Mouse (Mus musculus) midbrain, embryonic 14.5 days (tissue): ENCODE results near the gene Ildr2. TPM values are rescaled to one million over a fixed set of nuclear protein-coding genes. Genes with fewer than 3 reads are reported as not detected.

Experiments used
- ATAC-seq: fragments of 200-750 bp; cut with Nextera tagmentation; 2 replicates; pipeline ENCODE4 v1.8.0; 2017; ENCODE audit warnings: moderate number of reproducible peaks, moderate library complexity; ENCODE audit not compliant: low FRiP score, low TSS enrichment
- DNase-seq: peaks from one replicate; pipeline ENCODE4 v3.0.0-alpha.2; 2015
- H3K27ac ChIP-seq: fragments of 300-500 bp; sonication (generic); replicated peaks from 2 replicates; pipeline ENCODE4 v1.5.1; 2014; ENCODE audit warnings: mild to moderate bottlenecking, low read depth, low read length, moderate library complexity
- H3K27me3 ChIP-seq: fragments of 300-500 bp; sonication (generic); 2 replicates; pipeline ENCODE4 v1.6.1; 2014; ENCODE audit warnings: low read length, control low read depth, mixed read lengths; ENCODE audit not compliant: control insufficient read depth, insufficient read depth
- H3K36me3 ChIP-seq: fragments of 300-500 bp; sonication (generic); 2 replicates; pipeline ENCODE4 v1.6.1; 2014; ENCODE audit warnings: low read length, control low read depth; ENCODE audit not compliant: control insufficient read depth, insufficient read depth
- H3K4me1 ChIP-seq: fragments of 300-500 bp; sonication (generic); 2 replicates; pipeline ENCODE4 v1.6.1; 2014; ENCODE audit warnings: mild to moderate bottlenecking, antibody characterized with exemption, low read length, control low read depth; ENCODE audit not compliant: control insufficient read depth, insufficient read depth
- H3K4me2 ChIP-seq: fragments of 300-500 bp; sonication (generic); 2 replicates; pipeline ENCODE4 v1.6.1; 2014; ENCODE audit warnings: mild to moderate bottlenecking, low read length, moderate library complexity
- H3K4me3 ChIP-seq: fragments of 300-500 bp; sonication (generic); replicated peaks from 2 replicates; pipeline ENCODE4 v1.5.1; 2014; ENCODE audit warnings: low read depth, low read length
- H3K9ac ChIP-seq: fragments of 300-500 bp; sonication (generic); replicated peaks from 2 replicates; pipeline ENCODE4 v1.6.1; 2014; ENCODE audit warnings: mild to moderate bottlenecking, low read length, moderate library complexity
- H3K9me3 ChIP-seq: fragments of 300-500 bp; sonication (generic); 2 replicates; pipeline ENCODE4 v1.6.1; 2016; ENCODE audit warnings: low read length, control low read depth, mixed read lengths; ENCODE audit not compliant: control insufficient read depth
- WGBS: fragments of 180-500 bp; shearing (Covaris S2); extraction: QIAGEN DNeasy Blood & Tissue Kit; methylation state at CpG from one replicate; pipeline ENCODE4 v1.1.7; 2014; 5-methylcytosine and 5-hydroxymethylcytosine counted together
- polyA plus RNA-seq: library from polyadenylated mRNA; unstranded; fragments of >200 nt; fragmentation: Nextera tagmentation; extraction: Ambion mirVana; gene quantifications from 2 replicates; pipeline ENCODE4 v1.2.1, GENCODE M21; 2014

The Ildr2 gene
- polyA plus RNA-seq, 1 experiment from 2014 or later = 4.1 TPM

- ATAC-seq = 0 out of 2 replicates have a peak, but pooled peaks have one; percentile 15
- WGBS = 12% methylated on average over 9 of the region's 9 CpGs
- Histone ChIP-seq H3K27ac (peak overlapping the region; percentile 85), H3K4me2 (peak overlapping the region; percentile 36), H3K27me3 (no peaks in the 10 kb centered on the region), H3K4me1 (peaks cover 64% of the 10 kb centered on the region), H3K36me3 (no peaks in the 10 kb centered on the region), H3K9me3 (no peaks in the 10 kb centered on the region), H3K9ac (peak overlapping the region; percentile 27; the same call in 1 of the 2 replicates), H3K4me3 (no peak overlapping the region)
- peak; percentile 57 for DNase-seq
These were observed 25.8 kb downstream of the Ildr2 start for GRCm38 (mm10) chr1:166279580-166280206.

- peak overlapping the region; percentile 36 for H3K4me2 ChIP-seq
- 0% methylated on average over 1 of the region's 1 CpGs for WGBS
These were observed 26.6 kb downstream of the Ildr2 start for GRCm38 (mm10) chr1:166280566-166280965.

GRCm38 (mm10) chr1:166281287-166281686 lies 27.3 kb downstream of the Ildr2 start:
- WGBS = 7% methylated on average over 1 of the region's 1 CpGs
- no peaks in the 10 kb centered on the region for H3K9me3 ChIP-seq
- H3K27ac ChIP-seq = peak overlapping the region; percentile 85
- H3K27me3 ChIP-seq = no peaks in the 10 kb centered on the region
- peaks cover 78% of the 10 kb centered on the region for H3K4me1 ChIP-seq
- DNase-seq (peak; percentile 56), ATAC-seq (no peak)
- H3K9ac ChIP-seq = no peak overlapping the region
- peak overlapping the region; percentile 36 for H3K4me2 ChIP-seq
- H3K36me3 ChIP-seq = no peaks in the 10 kb centered on the region
- no peak overlapping the region for H3K4me3 ChIP-seq

More at GRCm38 (mm10) chr1:166280566-166280965, 26.6 kb downstream of the Ildr2 start:
- no peaks in the 10 kb centered on the region for H3K27me3 ChIP-seq
- H3K4me3 ChIP-seq = no peak overlapping the region
- H3K27ac ChIP-seq = peak overlapping the region; percentile 85
- H3K4me1 ChIP-seq = peaks cover 73% of the 10 kb centered on the region
- no peaks in the 10 kb centered on the region for H3K36me3 ChIP-seq
- H3K9ac ChIP-seq = no peak overlapping the region; the same call in 1 of the 2 replicates
- ATAC-seq (peak; percentile 84), DNase-seq (peak; percentile 93)
- H3K9me3 ChIP-seq = no peaks in the 10 kb centered on the region

GRCm38 (mm10) chr1:166281836-166282235 lies 27.9 kb downstream of the Ildr2 start:
- Histone ChIP-seq H3K36me3 (no peaks in the 10 kb centered on the region), H3K9ac (no peak overlapping the region), H3K4me1 (peaks cover 82% of the 10 kb centered on the region), H3K27ac (peak overlapping the region; percentile 81), H3K4me3 (no peak overlapping the region), H3K4me2 (no peak overlapping the region), H3K27me3 (no peaks in the 10 kb centered on the region), H3K9me3 (no peaks in the 10 kb centered on the region)
- ATAC-seq (no peak), DNase-seq (peak; percentile 30)
- 17% methylated on average over 3 of the region's 3 CpGs for WGBS

- Histone ChIP-seq H3K4me2 (peak overlapping the region; percentile 43), H3K36me3 (no peaks in the 10 kb centered on the region), H3K4me3 (no peak overlapping the region), H3K4me1 (peaks cover 85% of the 10 kb centered on the region), H3K9me3 (no peaks in the 10 kb centered on the region), H3K27ac (peak overlapping the region; percentile 81), H3K9ac (no peak overlapping the region), H3K27me3 (no peaks in the 10 kb centered on the region)
- WGBS = 1% methylated on average over 22 of the region's 22 CpGs
- peak; percentile 93 for DNase-seq
- peak; percentile 89 for ATAC-seq
These were observed 28.8 kb downstream of the Ildr2 start for GRCm38 (mm10) chr1:166282597-166283210.

- ATAC-seq = no peak
- Histone ChIP-seq H3K36me3 (no peaks in the 10 kb centered on the region), H3K4me3 (no peak overlapping the region), H3K9me3 (no peaks in the 10 kb centered on the region), H3K4me2 (peak overlapping the region; percentile 43; the same call in 1 of the 2 replicates), H3K27ac (peak overlapping the region; percentile 81), H3K9ac (no peak overlapping the region), H3K27me3 (no peaks in the 10 kb centered on the region), H3K4me1 (peaks cover 81% of the 10 kb centered on the region)
- DNase-seq = peak; percentile 41
- WGBS = 32% methylated on average over 6 of the region's 6 CpGs
These were observed 29.5 kb downstream of the Ildr2 start for GRCm38 (mm10) chr1:166283451-166283850.

GRCm38 (mm10) chr1:166284390-166284789 lies 30.5 kb downstream of the Ildr2 start:
- Histone ChIP-seq H3K9ac (no peak overlapping the region), H3K27me3 (no peaks in the 10 kb centered on the region), H3K27ac (no peak overlapping the region), H3K4me2 (no peak overlapping the region), H3K4me1 (peaks cover 72% of the 10 kb centered on the region), H3K9me3 (no peaks in the 10 kb centered on the region), H3K36me3 (no peaks in the 10 kb centered on the region), H3K4me3 (no peak overlapping the region)
- 38% methylated on average over 8 of the region's 8 CpGs for WGBS
- no peak for ATAC-seq
- DNase-seq = peak; percentile 32

- H3K27me3 ChIP-seq = no peaks in the 10 kb centered on the region
- ATAC-seq = no peak
- no peaks in the 10 kb centered on the region for H3K36me3 ChIP-seq
- DNase-seq = peak; percentile 54
- 0 out of 2 replicates have a peak overlapping the region, but pooled peaks have one; percentile 21 for H3K27ac ChIP-seq
- H3K9me3 ChIP-seq = no peaks in the 10 kb centered on the region
- no peak overlapping the region for H3K9ac ChIP-seq
- H3K4me1 ChIP-seq = peaks cover 54% of the 10 kb centered on the region
- no peak overlapping the region for H3K4me3 ChIP-seq
- 30% methylated on average over 9 of the region's 9 CpGs for WGBS
- peak overlapping the region; percentile 5 for H3K4me2 ChIP-seq
These were observed 32.3 kb downstream of the Ildr2 start for GRCm38 (mm10) chr1:166286231-166286630.

GRCm38 (mm10) chr1:166290562-166290961 lies 36.6 kb downstream of the Ildr2 start:
- H3K4me1 ChIP-seq = peaks cover 12% of the 10 kb centered on the region
- ATAC-seq (no peak), DNase-seq (no peak)
- no peak overlapping the region for H3K4me3 ChIP-seq
- WGBS = 95% methylated on average over 6 of the region's 6 CpGs
- no peaks in the 10 kb centered on the region for H3K36me3 ChIP-seq
- no peaks in the 10 kb centered on the region for H3K27me3 ChIP-seq
- no peak overlapping the region for H3K27ac ChIP-seq
- no peak overlapping the region for H3K9ac ChIP-seq
- no peaks in the 10 kb centered on the region for H3K9me3 ChIP-seq
- H3K4me2 ChIP-seq = no peak overlapping the region
